32 mouse cellular contexts compared by ENCODE assay signal in the genomic region with DNA sequence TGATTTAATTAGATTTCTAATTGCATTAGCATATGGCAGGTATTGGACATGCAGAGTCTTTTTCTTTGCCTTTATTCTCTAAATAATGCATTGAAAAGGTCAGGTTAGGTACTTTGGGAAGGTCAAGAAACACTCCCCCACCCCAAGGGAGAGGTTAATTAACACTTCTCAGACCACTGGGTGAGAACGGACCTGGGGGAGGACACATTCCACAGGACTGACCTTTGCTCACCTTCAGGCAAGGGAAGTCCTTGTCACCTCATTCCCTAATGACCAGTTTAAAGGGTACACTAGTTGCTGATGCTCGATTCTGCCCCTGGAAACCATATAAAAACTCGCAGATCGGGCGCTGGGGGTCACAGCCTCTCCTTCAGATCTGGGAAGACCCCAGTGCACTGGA. TPM values are rescaled to one million over a fixed set of nuclear protein-coding genes. Genes with fewer than 3 reads are reported as not detected.
DNase-seq lines count a peak whose midpoint lies in the region; ATAC-seq and TF ChIP-seq lines count a peak whose summit lies in the region.
"Had no signal": no experiment of that assay in that cellular context is flagged by ENCODE, and none has a peak within 500 bp of the region (broad histone marks: within the 10 kb centered on the region; RNA-seq: fewer than 3 reads in every experiment).

No protein-coding gene starts in this region.

- H3K36me3 ChIP-seq in kidney, adult 2 months (ENCODE audit: control insufficient read depth, insufficient read depth, low read length) = no peaks in the 10 kb centered on the region
- H3K36me3 ChIP-seq in kidney, embryonic 16.5 days (ENCODE audit: insufficient read depth, low read length) = no peaks in the 10 kb centered on the region
- H3K36me3 ChIP-seq: embryonic facial prominence, embryonic 15.5 days; forebrain, embryonic 12.5 days; heart, embryonic 15.5 days; hindbrain, embryonic 12.5 days; intestine, embryonic 15.5 days had no signal

- H3K4me2 ChIP-seq in kidney, embryonic 16.5 days (replicated peaks; ENCODE audit: low read depth, low read length) = no peak overlapping the region
- H3K4me2 ChIP-seq: embryonic facial prominence, embryonic 15.5 days; forebrain, embryonic 12.5 days; heart, embryonic 15.5 days; hindbrain, embryonic 12.5 days; intestine, embryonic 15.5 days had no signal

- peaks cover 4% of the 10 kb centered on the region; the same call in 1 of the 2 replicates for H3K4me1 ChIP-seq in kidney, adult 2 months (ENCODE audit: control insufficient read depth, insufficient read depth, low read length)
- peaks cover 22% of the 10 kb centered on the region; the same call in 1 of the 2 replicates for H3K4me1 ChIP-seq in kidney, embryonic 16.5 days (ENCODE audit: insufficient read depth, low read length)
- H3K4me1 ChIP-seq: embryonic facial prominence, embryonic 15.5 days had no signal

- H3K9ac ChIP-seq in kidney, embryonic 16.5 days (replicated peaks; ENCODE audit: low read length) = no peak overlapping the region
- H3K9ac ChIP-seq: embryonic facial prominence, embryonic 15.5 days; forebrain, embryonic 12.5 days; forebrain, postnatal 0 days; heart, embryonic 15.5 days; hindbrain, embryonic 12.5 days; intestine, embryonic 15.5 days; liver, embryonic 14.5 days had no signal

- TF ChIP-seq POLR2A in kidney, adult 2 months (IDR thresholded peaks at IDR 0.05; ENCODE audit: low read depth, low read length) = no peak

- ATAC-seq in kidney, embryonic 16.5 days (ENCODE audit: low FRiP score, low TSS enrichment) = no peak
- no peak for ATAC-seq in frontal cortex, adult (ENCODE audit: low TSS enrichment)
- ATAC-seq: CD4-positive, CD25-positive, alpha-beta regulatory T cell, adult 4 months; forebrain, postnatal 0 days; hindbrain, postnatal 0 days; intestine, embryonic 15.5 days; Patski had no signal

- no peak overlapping the region for H3K4me3 ChIP-seq in kidney, adult 2 months (ENCODE audit: insufficient read depth, low read depth, low read length)
- H3K4me3 ChIP-seq in kidney, embryonic 16.5 days (ENCODE audit: low read length) = no peak overlapping the region
- H3K4me3 ChIP-seq: embryonic facial prominence, embryonic 10.5 days; embryonic facial prominence, embryonic 15.5 days; forebrain, embryonic 12.5 days; heart, embryonic 10.5 days; heart, embryonic 15.5 days; hindbrain, embryonic 12.5 days; intestine, embryonic 15.5 days had no signal

- peaks cover 6% of the 10 kb centered on the region for H3K9me3 ChIP-seq in kidney, embryonic 16.5 days (ENCODE audit: low read length)
- H3K9me3 ChIP-seq: embryonic facial prominence, embryonic 15.5 days; heart, embryonic 15.5 days; hindbrain, embryonic 12.5 days had no signal

- 48% methylated on average over 5 of the region's 5 CpGs for WGBS in kidney, adult 2 months
- 48% methylated on average over 5 of the region's 5 CpGs for WGBS in kidney, embryonic 16.5 days

- no peak for TF ChIP-seq CTCF in kidney, adult 2 months (conservative IDR thresholded peaks at IDR 0.05; ENCODE audit: insufficient read depth, insufficient read length, low read depth, low read length)

- no peaks in the 10 kb centered on the region for H3K27me3 ChIP-seq in kidney, adult 2 months (replicated peaks; ENCODE audit: control insufficient read depth, insufficient read depth, low read length)
- H3K27me3 ChIP-seq in kidney, embryonic 16.5 days (ENCODE audit: insufficient read depth, low read length) = no peaks in the 10 kb centered on the region
- H3K27me3 ChIP-seq: embryonic facial prominence, embryonic 15.5 days; forebrain, embryonic 12.5 days; heart, embryonic 15.5 days; hindbrain, embryonic 12.5 days; intestine, embryonic 15.5 days; Patski had no signal

- DNase-seq in kidney, adult 2 months = peak; percentile 78
- peak; percentile 59 to 64 for DNase-seq in kidney, adult 8-10 months
- DNase-seq in kidney, postnatal 25 days = peak; percentile 38 to 61
- DNase-seq in thymus, postnatal 36 days = no peak
- DNase-seq in spleen, postnatal 14 days (ENCODE audit: low spot score in 2 of 2) = no peak
- DNase-seq: adrenal gland, postnatal 25 days; cerebellum, adult 18-20 months; cerebellum, postnatal 14 days; forebrain, postnatal 0 days; gastrocnemius, postnatal 14 days; layer of hippocampus, adult 9-11 months; liver; lung, adult 2 months; lung, postnatal 10 days; midbrain, embryonic 14.5 days; retina, postnatal 1 day; right cerebral cortex, postnatal 25 days; thymus, postnatal 14 days had no signal

- no peak overlapping the region for H3K27ac ChIP-seq in kidney, adult 2 months (ENCODE audit: insufficient read depth, low read depth, low read length)
- H3K27ac ChIP-seq in kidney, embryonic 16.5 days (ENCODE audit: low read length) = no peak overlapping the region
- H3K27ac ChIP-seq: embryonic facial prominence, embryonic 10.5 days; embryonic facial prominence, embryonic 15.5 days; forebrain, embryonic 12.5 days; heart, embryonic 15.5 days; hindbrain, embryonic 12.5 days; hindbrain, postnatal 0 days; intestine, embryonic 15.5 days; liver, embryonic 14.5 days; macrophage had no signal

RNA-seq across cellular contexts. Expression of a gene that starts 3.2 kb away (rescaled TPM):
- 4.2 and 4.3 TPM in 2 replicates for polyA plus RNA-seq in kidney, adult 2 months (2012; rRNA removed)
- 22.9 and 25.1 TPM in 2 replicates for polyA plus RNA-seq in kidney, embryonic 16.5 days (2015; fragmentation: Nextera tagmentation; extraction: Ambion mirVana)

Comparison
In these comparisons a context has a peak if more than half of its experiments do, and no peak if none do; other contexts are left out.
1. DNase-seq: peak in kidney, adult 2 months (single experiment), kidney, adult 8-10 months (2 of 2) and kidney, postnatal 25 days (2 of 2); none in thymus, postnatal 36 days (0 of 2) and spleen, postnatal 14 days (0 of 2).